Comparison of ENCODE assay signal across 25 mouse cellular contexts in genomic region chr16:11450626-11451025, GRCm38 (mm10).
"Had no signal": no experiment of that assay in that cellular context is flagged by ENCODE, and none has a peak within 500 bp of the region (broad histone marks: within the 10 kb centered on the region; RNA-seq: fewer than 3 reads in every experiment).

No protein-coding gene starts in this region.

- H3K4me1 ChIP-seq: heart, embryonic 13.5 days; hindbrain, embryonic 13.5 days; hindbrain, embryonic 15.5 days; kidney, embryonic 15.5 days; limb, embryonic 15.5 days had no signal

- H3K27ac ChIP-seq: heart, adult 2 months; heart, embryonic 13.5 days; heart, embryonic 15.5 days; hindbrain, embryonic 13.5 days; hindbrain, embryonic 15.5 days; hindbrain, postnatal 0 days; kidney, embryonic 15.5 days; kidney, postnatal 0 days; limb, embryonic 13.5 days; limb, embryonic 15.5 days; liver, embryonic 12.5 days had no signal

- ATAC-seq: hindbrain, postnatal 0 days; intestine, embryonic 16.5 days; liver, embryonic 12.5 days had no signal

- H3K27me3 ChIP-seq: heart, embryonic 13.5 days; heart, embryonic 15.5 days; hindbrain, embryonic 13.5 days; hindbrain, embryonic 15.5 days; kidney, embryonic 15.5 days; limb, embryonic 13.5 days; limb, embryonic 15.5 days; liver, embryonic 12.5 days had no signal

- H3K9me3 ChIP-seq: heart, embryonic 15.5 days; hindbrain, embryonic 15.5 days; kidney, embryonic 15.5 days; limb, embryonic 15.5 days; liver, embryonic 12.5 days had no signal

- H3K9ac ChIP-seq: heart, embryonic 13.5 days; heart, embryonic 15.5 days; hindbrain, embryonic 13.5 days; hindbrain, embryonic 15.5 days; kidney, embryonic 15.5 days; limb, embryonic 13.5 days; limb, embryonic 15.5 days; liver, embryonic 12.5 days had no signal

- H3K4me2 ChIP-seq: heart, embryonic 11.5 days; heart, embryonic 13.5 days; heart, embryonic 15.5 days; hindbrain, embryonic 13.5 days; hindbrain, embryonic 15.5 days; kidney, embryonic 15.5 days; limb, embryonic 13.5 days; limb, embryonic 15.5 days; liver, embryonic 12.5 days had no signal

- H3K4me3 ChIP-seq: heart, adult 2 months; heart, embryonic 13.5 days; heart, embryonic 15.5 days; hindbrain, embryonic 13.5 days; hindbrain, embryonic 15.5 days; kidney, embryonic 15.5 days; limb, embryonic 13.5 days; limb, embryonic 15.5 days; liver, embryonic 12.5 days had no signal

- DNase-seq: gastrocnemius, postnatal 10 days; gastrocnemius, postnatal 25 days; heart, adult 2 months; heart, postnatal 14 days; heart, postnatal 36 days; kidney, adult 11 months; kidney, adult 2 months; kidney, adult 9 months; kidney, postnatal 14 days; kidney, postnatal 36 days; layer of hippocampus, adult 9-11 months; layer of hippocampus, postnatal 36 days; left cerebral cortex, postnatal 4 days had no signal
